Mouse (Mus musculus) heart, embryonic 13.5 days (tissue): ENCODE data around the gene Dnajc17. TPM values are rescaled to one million over a fixed set of nuclear protein-coding genes. Genes with fewer than 3 reads are reported as not detected.

ENCODE experiments used
- ATAC-seq: fragments of 200-750 bp; cut with Nextera tagmentation; 2 replicates; pipeline ENCODE4 v1.8.0; 2017; ENCODE audit warnings: moderate TSS enrichment; ENCODE audit not compliant: insufficient number of reproducible peaks, low FRiP score, low TSS enrichment; ENCODE audit errors: extremely low read depth
- H3K27ac ChIP-seq: fragments of 300-500 bp; sonication (generic); replicated peaks from 2 replicates; pipeline ENCODE4 v1.5.1; 2015; ENCODE audit warnings: moderate library complexity, mild to moderate bottlenecking, inconsistent platforms
- H3K27me3 ChIP-seq: fragments of 300-500 bp; sonication (generic); replicated peaks from 2 replicates; pipeline ENCODE4 v1.6.1; 2015; ENCODE audit warnings: mild to moderate bottlenecking, inconsistent platforms
- H3K36me3 ChIP-seq: fragments of 300-500 bp; sonication (generic); 2 replicates; pipeline ENCODE4 v1.6.1; 2015; ENCODE audit warnings: mild to moderate bottlenecking, inconsistent platforms
- H3K4me1 ChIP-seq: fragments of 300-500 bp; sonication (generic); 2 replicates; pipeline ENCODE4 v1.6.1; 2015; ENCODE audit warnings: inconsistent platforms
- H3K4me2 ChIP-seq: fragments of 300-500 bp; sonication (generic); 2 replicates; pipeline ENCODE4 v1.6.1; 2015; ENCODE audit warnings: inconsistent platforms, mild to moderate bottlenecking, moderate library complexity
- H3K4me3 ChIP-seq: fragments of 300-500 bp; sonication (generic); 2 replicates; pipeline ENCODE4 v1.5.1; 2015; ENCODE audit warnings: moderate library complexity, mild to moderate bottlenecking, inconsistent platforms
- H3K9ac ChIP-seq: fragments of 300-500 bp; sonication (generic); 2 replicates; pipeline ENCODE4 v1.6.1; 2015; ENCODE audit warnings: inconsistent platforms, mild to moderate bottlenecking, moderate library complexity
- H3K9me3 ChIP-seq: fragments of 300-500 bp; sonication (generic); 2 replicates; pipeline ENCODE4 v1.6.1; 2016; ENCODE audit warnings: inconsistent platforms
- WGBS: fragments of 180-500 bp; shearing (Covaris S2); methylation state at CpG from one replicate; pipeline ENCODE4 v1.1.7; 2015; ENCODE audit warnings: mixed read lengths; 5-methylcytosine and 5-hydroxymethylcytosine counted together
- polyA plus RNA-seq: library from polyadenylated mRNA; unstranded; fragments of >200 nt; fragmentation: Nextera tagmentation; extraction: Ambion mirVana; gene quantifications from 2 replicates; pipeline ENCODE4 v1.2.1, GENCODE M21; 2015

The Dnajc17 gene
- polyA plus RNA-seq, 1 experiment from 2014 or later = 11.3 TPM

GRCm38 (mm10) chr2:119156681-119157572, 51.7 kb downstream of the Dnajc17 start, which contains the start of gene Rmdn3:
Rmdn3 (minus strand) TSS chr2:119157034.
- no peaks in the 10 kb centered on the region for H3K9me3 ChIP-seq
- peak; percentile 79 for ATAC-seq

GRCm38 (mm10) chr2:119156081-119156680, 52.4 kb downstream of the Dnajc17 start:
- Histone ChIP-seq H3K4me1 (peaks cover 31% of the 10 kb centered on the region), H3K27ac (peak overlapping the region; percentile 74), H3K27me3 (no peaks in the 10 kb centered on the region), H3K36me3 (peaks cover 33% of the 10 kb centered on the region), H3K4me3 (peak overlapping the region; percentile 99), H3K9ac (peak overlapping the region; percentile 96), H3K9me3 (no peaks in the 10 kb centered on the region), H3K4me2 (peak overlapping the region; percentile 95)
- WGBS = 2% methylated on average over 34 of the region's 34 CpGs
- ATAC-seq = no peak; the same call in 1 of the 2 replicates

More at GRCm38 (mm10) chr2:119156681-119157572, 51.7 kb downstream of the Dnajc17 start, which contains the start of gene Rmdn3:
- peak within 1 kb of the TSS; percentile 99 for H3K4me3 ChIP-seq
- H3K27me3 ChIP-seq = no peaks in the 10 kb centered on the region
- peaks cover 37% of the 10 kb centered on the region for H3K4me1 ChIP-seq
- peak within 1 kb of the TSS; percentile 95 for H3K4me2 ChIP-seq
- 2% methylated on average over 55 of the region's 57 CpGs for WGBS
- H3K36me3 ChIP-seq = peaks cover 25% of the 10 kb centered on the region
- H3K9ac ChIP-seq = peak within 1 kb of the TSS; percentile 96
- peak within 1 kb of the TSS; percentile 74 for H3K27ac ChIP-seq

- peak overlapping the region; percentile 24 for H3K27ac ChIP-seq
- ATAC-seq = no peak
- H3K4me2 ChIP-seq = peak overlapping the region; percentile 95
- peaks cover 28% of the 10 kb centered on the region for H3K4me1 ChIP-seq
- 22% methylated on average over 9 of the region's 9 CpGs for WGBS
- H3K4me3 ChIP-seq = peak overlapping the region; percentile 99
- H3K9ac ChIP-seq = peak overlapping the region; percentile 96
- H3K9me3 ChIP-seq = no peaks in the 10 kb centered on the region
- peaks cover 41% of the 10 kb centered on the region for H3K36me3 ChIP-seq
- no peaks in the 10 kb centered on the region for H3K27me3 ChIP-seq
Observed at GRCm38 (mm10) chr2:119155388-119155787, 53.2 kb downstream of the Dnajc17 start.

GRCm38 (mm10) chr2:119154683-119155082, 53.9 kb downstream of the Dnajc17 start:
- Histone ChIP-seq H3K4me3 (peak overlapping the region; percentile 99; the same call in 1 of the 2 replicates), H3K27ac (peak overlapping the region; percentile 24; the same call in 1 of the 2 replicates), H3K4me2 (peak overlapping the region; percentile 95), H3K4me1 (peaks cover 28% of the 10 kb centered on the region), H3K9ac (no peak overlapping the region; the same call in 1 of the 2 replicates), H3K36me3 (peaks cover 48% of the 10 kb centered on the region), H3K27me3 (no peaks in the 10 kb centered on the region), H3K9me3 (no peaks in the 10 kb centered on the region)
- WGBS = 67% methylated on average over 2 of the region's 2 CpGs
- no peak for ATAC-seq

- H3K4me2 ChIP-seq = 0 out of 2 replicates have a peak overlapping the region, but pooled peaks have one; percentile 2
- H3K27me3 ChIP-seq = no peaks in the 10 kb centered on the region
- H3K9ac ChIP-seq = 0 out of 2 replicates have a peak overlapping the region, but pooled peaks have one; percentile 47
- no peak overlapping the region for H3K27ac ChIP-seq
- H3K36me3 ChIP-seq = peaks cover 72% of the 10 kb centered on the region
- no peak for ATAC-seq
- peaks cover 24% of the 10 kb centered on the region for H3K4me1 ChIP-seq
- no peak overlapping the region for H3K4me3 ChIP-seq
- H3K9me3 ChIP-seq = no peaks in the 10 kb centered on the region
- 33% methylated on average over 6 of the region's 6 CpGs for WGBS
Observed at GRCm38 (mm10) chr2:119152255-119152654, 56.3 kb downstream of the Dnajc17 start.

- H3K27ac ChIP-seq = no peak overlapping the region; the same call in 1 of the 2 replicates
- H3K4me2 ChIP-seq = no peak overlapping the region
- H3K4me3 ChIP-seq = no peak overlapping the region
- no peak for ATAC-seq
- H3K36me3 ChIP-seq = peaks cover 98% of the 10 kb centered on the region
- H3K27me3 ChIP-seq = no peaks in the 10 kb centered on the region
- H3K4me1 ChIP-seq = peaks cover 6% of the 10 kb centered on the region
- no peak overlapping the region for H3K9ac ChIP-seq
- H3K9me3 ChIP-seq = peaks cover 3% of the 10 kb centered on the region; the same call in 1 of the 2 replicates
- 86% methylated on average over 8 of the region's 8 CpGs for WGBS
Observed at GRCm38 (mm10) chr2:119147775-119148174, 60.8 kb downstream of the Dnajc17 start.

- Histone ChIP-seq H3K4me2 (no peak overlapping the region), H3K4me3 (no peak overlapping the region), H3K9ac (no peak overlapping the region), H3K4me1 (peaks cover 2% of the 10 kb centered on the region), H3K27me3 (no peaks in the 10 kb centered on the region), H3K9me3 (peaks cover 3% of the 10 kb centered on the region; the same call in 1 of the 2 replicates), H3K27ac (no peak overlapping the region), H3K36me3 (peaks cover 98% of the 10 kb centered on the region)
- 72% methylated on average over 22 of the region's 22 CpGs for WGBS
- ATAC-seq = no peak
Observed at GRCm38 (mm10) chr2:119147160-119147678, 61.4 kb downstream of the Dnajc17 start.

- Histone ChIP-seq H3K27ac (no peak overlapping the region), H3K4me1 (no peaks in the 10 kb centered on the region), H3K36me3 (peaks cover 98% of the 10 kb centered on the region), H3K4me3 (no peak overlapping the region), H3K9me3 (peaks cover 3% of the 10 kb centered on the region; the same call in 1 of the 2 replicates), H3K9ac (no peak overlapping the region), H3K4me2 (no peak overlapping the region), H3K27me3 (no peaks in the 10 kb centered on the region)
- ATAC-seq = no peak
- 83% methylated on average over 6 of the region's 6 CpGs for WGBS
Observed at GRCm38 (mm10) chr2:119146435-119146834, 62.2 kb downstream of the Dnajc17 start.

- 87% methylated on average over 2 of the region's 2 CpGs for WGBS
- no peak overlapping the region for H3K27ac ChIP-seq
- peaks cover 3% of the 10 kb centered on the region; the same call in 1 of the 2 replicates for H3K9me3 ChIP-seq
- no peaks in the 10 kb centered on the region for H3K4me1 ChIP-seq
- H3K4me3 ChIP-seq = no peak overlapping the region
- H3K36me3 ChIP-seq = peaks cover 98% of the 10 kb centered on the region
- no peak overlapping the region for H3K9ac ChIP-seq
- no peaks in the 10 kb centered on the region for H3K27me3 ChIP-seq
- ATAC-seq = no peak
- H3K4me2 ChIP-seq = no peak overlapping the region
Observed at GRCm38 (mm10) chr2:119145199-119145598, 63.4 kb downstream of the Dnajc17 start.

GRCm38 (mm10) chr2:119136346-119136898, 72.2 kb downstream of the Dnajc17 start:
- H3K9me3 ChIP-seq = no peaks in the 10 kb centered on the region
- H3K4me2 ChIP-seq = no peak overlapping the region
- H3K4me3 ChIP-seq = no peak overlapping the region
- H3K4me1 ChIP-seq = peaks cover 5% of the 10 kb centered on the region; the same call in 1 of the 2 replicates
- WGBS = 27% methylated on average over 5 of the region's 5 CpGs
- H3K9ac ChIP-seq = no peak overlapping the region
- peaks cover 96% of the 10 kb centered on the region for H3K36me3 ChIP-seq
- no peaks in the 10 kb centered on the region for H3K27me3 ChIP-seq
- no peak for ATAC-seq
- no peak overlapping the region for H3K27ac ChIP-seq
